Mouse (Mus musculus) embryo, embryonic 9.5 days (tissue): ENCODE measurements around the gene Olfr715b.
"Not testable (repeated sequence)": the region's sequence is repeated elsewhere in the genome, so short reads cannot be mapped to it uniquely, and the experiment has no call there.

ENCODE experiments used
- DNase-seq: peaks from one replicate; pipeline ENCODE4 v3.0.0-alpha.2; 2017; ENCODE audit errors: extremely low spot score

Olfr715b gene

DNA sequence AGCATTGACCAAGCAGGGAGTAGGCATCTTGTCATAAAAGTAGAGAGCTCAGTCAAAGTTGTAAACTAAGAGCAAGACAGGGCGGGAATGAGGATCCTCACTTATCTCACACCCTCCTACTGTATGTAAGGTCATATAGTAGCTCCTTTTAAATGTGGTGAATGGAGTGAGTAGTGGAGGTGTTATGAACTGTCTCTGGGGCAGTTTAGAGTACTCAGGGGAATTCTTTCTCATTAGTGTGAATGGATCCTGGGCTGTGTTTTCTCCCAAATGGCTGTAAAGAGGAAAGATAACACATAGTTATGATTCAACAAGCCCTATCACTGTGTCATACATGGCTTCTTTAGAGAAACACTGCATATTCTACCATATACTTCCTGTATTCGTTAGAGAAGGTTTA, at the start of gene Olfr715b:
Gene Olfr715b (minus strand): TSS at position 101 of the 400 bp plus-strand sequence.
- DNase-seq, result not testable (repeated sequence)

GRCm38 (mm10) chr7:107138027-107138426, 27.9 kb upstream of the Olfr715b start, which contains the start of gene Olfr716:
Gene Olfr716, plus strand, starts transcription at chr7:107138327.
- DNase-seq, result not testable (repeated sequence)

DNA sequence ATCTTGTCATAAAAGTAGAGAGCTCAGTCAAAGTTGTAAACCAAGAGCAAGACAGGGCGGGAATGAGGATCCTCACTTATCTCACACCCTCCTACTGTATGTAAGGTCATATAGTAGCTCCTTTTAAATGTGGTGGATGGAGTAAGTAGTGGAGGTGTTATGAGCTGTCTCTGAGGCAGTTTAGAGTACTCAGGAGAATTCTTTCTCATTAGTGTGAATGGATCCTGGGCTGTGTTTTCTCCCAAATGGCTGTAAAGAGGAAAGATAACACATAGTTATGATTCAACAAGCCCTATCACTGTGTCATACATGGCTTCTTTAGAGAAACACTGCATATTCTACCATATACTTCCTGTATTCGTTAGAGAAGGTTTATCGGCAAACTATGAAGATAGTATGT, 20.8 kb upstream of the Olfr715b start, which contains the start of gene Olfr715:
Gene Olfr715 (minus strand): TSS at position 101 of the 400 bp plus-strand sequence.
- DNase-seq, result not testable (repeated sequence)

DNA sequence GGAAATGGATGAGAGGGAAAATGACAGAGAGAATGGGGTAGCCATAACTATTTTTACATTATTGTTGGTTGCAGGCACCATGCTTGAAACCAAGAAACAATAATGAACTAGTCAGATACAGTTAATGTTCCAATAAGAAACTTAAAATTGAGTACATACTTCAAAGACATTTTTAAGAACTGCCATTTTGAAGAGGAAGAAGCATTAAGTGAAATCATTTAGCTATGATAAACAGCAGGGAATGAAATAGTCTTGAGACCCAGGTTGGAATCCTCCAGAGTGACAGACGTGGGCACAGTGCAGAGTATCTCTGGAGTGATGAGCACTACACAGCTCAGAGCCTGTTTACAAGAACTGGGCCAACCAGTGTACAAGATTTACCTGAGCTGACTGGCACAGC, 17.2 kb downstream of the Olfr715b start, which contains the start of gene Olfr17:
Gene Olfr17 (plus strand): TSS at position 301 of the 400 bp plus-strand sequence.
- DNase-seq, result no peak

DNA sequence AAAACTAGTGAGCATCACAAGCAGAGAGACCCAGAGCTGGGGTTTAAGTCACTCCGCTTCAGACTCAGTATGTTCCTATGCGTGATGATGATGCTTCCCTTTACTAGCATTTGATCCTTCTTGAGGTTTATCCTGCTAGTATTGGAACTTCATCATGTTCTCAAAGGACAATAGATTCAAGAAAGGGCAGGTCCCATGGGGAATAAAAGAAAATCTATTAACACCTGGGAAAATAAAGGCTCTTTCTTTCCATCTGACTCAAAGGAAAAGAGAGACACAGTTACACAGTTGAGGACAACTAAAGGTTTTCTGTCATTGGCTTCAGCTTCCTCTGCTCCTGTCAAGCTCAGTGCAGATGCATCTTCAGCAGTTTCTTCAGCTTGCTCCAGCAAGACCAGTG, 39.5 kb downstream of the Olfr715b start, which contains the start of gene Olfr714:
Gene Olfr714 (plus strand): TSS at position 301 of the 400 bp plus-strand sequence.
- DNase-seq, result no peak
